29 mouse cellular contexts compared by ENCODE assay signal in genomic region chr5:119183545-119184047, GRCm38 (mm10).
DNase-seq lines count a peak whose midpoint lies in the region; ATAC-seq and TF ChIP-seq lines count a peak whose summit lies in the region.
"Had no signal": no experiment of that assay in that cellular context is flagged by ENCODE, and none has a peak within 500 bp of the region (broad histone marks: within the 10 kb centered on the region; RNA-seq: fewer than 3 reads in every experiment).

No protein-coding gene starts in this region.

- H3K9me3 ChIP-seq in kidney, embryonic 14.5 days (ENCODE audit: control insufficient read depth, low read length) = no peaks in the 10 kb centered on the region
- H3K9me3 ChIP-seq in kidney, postnatal 0 days (replicated peaks; ENCODE audit: low read length) = no peaks in the 10 kb centered on the region
- no peaks in the 10 kb centered on the region for H3K9me3 ChIP-seq in lung, embryonic 15.5 days
- H3K9me3 ChIP-seq: embryonic facial prominence, embryonic 13.5 days; forebrain, embryonic 12.5 days; forebrain, embryonic 15.5 days; heart, embryonic 10.5 days; hindbrain, embryonic 12.5 days; hindbrain, embryonic 15.5 days had no signal

- no peak overlapping the region for H3K4me3 ChIP-seq in kidney, embryonic 14.5 days (ENCODE audit: low read length)
- H3K4me3 ChIP-seq in kidney, postnatal 0 days (replicated peaks; ENCODE audit: low read depth, low read length) = no peak overlapping the region
- no peak overlapping the region for H3K4me3 ChIP-seq in lung, embryonic 15.5 days
- no peak overlapping the region for H3K4me3 ChIP-seq in lung, adult 2 months (replicated peaks; ENCODE audit: extremely low read depth, low read depth, low read length)
- H3K4me3 ChIP-seq: embryonic facial prominence, embryonic 10.5 days; embryonic facial prominence, embryonic 13.5 days; erythroblast, embryonic 14.5 days; forebrain, embryonic 12.5 days; forebrain, embryonic 15.5 days; heart, adult 2 months; heart, embryonic 10.5 days; hindbrain, embryonic 12.5 days; hindbrain, embryonic 15.5 days had no signal

- no peak overlapping the region for H3K4me2 ChIP-seq in kidney, embryonic 14.5 days (replicated peaks; ENCODE audit: low read depth, low read length)
- H3K4me2 ChIP-seq in kidney, postnatal 0 days (ENCODE audit: low read length) = no peak overlapping the region
- H3K4me2 ChIP-seq in lung, embryonic 15.5 days = no peak overlapping the region
- H3K4me2 ChIP-seq: embryonic facial prominence, embryonic 13.5 days; forebrain, embryonic 12.5 days; forebrain, embryonic 15.5 days; hindbrain, embryonic 12.5 days; hindbrain, embryonic 15.5 days had no signal

- H3K27me3 ChIP-seq in kidney, embryonic 14.5 days (ENCODE audit: control insufficient read depth, insufficient read depth, low read length) = no peaks in the 10 kb centered on the region
- H3K27me3 ChIP-seq in kidney, postnatal 0 days (ENCODE audit: insufficient read depth, low read length) = no peaks in the 10 kb centered on the region
- H3K27me3 ChIP-seq in lung, embryonic 15.5 days = no peaks in the 10 kb centered on the region
- H3K27me3 ChIP-seq: CH12.LX; embryonic facial prominence, embryonic 13.5 days; forebrain, embryonic 12.5 days; forebrain, embryonic 15.5 days; hindbrain, embryonic 12.5 days; hindbrain, embryonic 15.5 days; Patski had no signal

- H3K9ac ChIP-seq in kidney, embryonic 14.5 days (ENCODE audit: low read depth, low read length) = no peak overlapping the region
- H3K9ac ChIP-seq in kidney, postnatal 0 days (ENCODE audit: low read depth, low read length) = no peak overlapping the region
- no peak overlapping the region for H3K9ac ChIP-seq in lung, embryonic 15.5 days
- H3K9ac ChIP-seq: embryonic facial prominence, embryonic 13.5 days; forebrain, embryonic 12.5 days; forebrain, embryonic 15.5 days; hindbrain, embryonic 12.5 days; hindbrain, embryonic 15.5 days had no signal

- ATAC-seq in kidney, embryonic 14.5 days (ENCODE audit: low FRiP score, low TSS enrichment) = peak; percentile 76
- ATAC-seq in kidney, postnatal 0 days (replicated peaks; ENCODE audit: low FRiP score, low read depth) = no peak
- peak; percentile 34; the same call in 1 of the 2 replicates for ATAC-seq in lung, embryonic 15.5 days (ENCODE audit: borderline replicate concordance, extremely low read depth, low FRiP score, low TSS enrichment)
- ATAC-seq: forebrain, embryonic 15.5 days; Patski had no signal

- no peak for TF ChIP-seq POLR2A in lung, adult 2 months (IDR thresholded peaks at IDR 0.05; ENCODE audit: borderline replicate concordance, extremely low read depth, low read depth, low read length)

- no peaks in the 10 kb centered on the region for H3K36me3 ChIP-seq in kidney, embryonic 14.5 days (ENCODE audit: control insufficient read depth, insufficient read depth, low read length)
- no peaks in the 10 kb centered on the region for H3K36me3 ChIP-seq in kidney, postnatal 0 days (ENCODE audit: insufficient read depth, low read length)
- H3K36me3 ChIP-seq in lung, embryonic 15.5 days = no peaks in the 10 kb centered on the region
- H3K36me3 ChIP-seq: embryonic facial prominence, embryonic 10.5 days; embryonic facial prominence, embryonic 13.5 days; forebrain, embryonic 12.5 days; forebrain, embryonic 15.5 days; G1E; heart, embryonic 10.5 days; hindbrain, embryonic 12.5 days; hindbrain, embryonic 15.5 days had no signal

- TF ChIP-seq CTCF in kidney, postnatal 0 days (IDR thresholded peaks at IDR 0.05; ENCODE audit: low read depth) = no peak
- TF ChIP-seq CTCF in lung, adult 2 months (IDR thresholded peaks at IDR 0.05; ENCODE audit: insufficient read depth, low read length) = no peak

- H3K27ac ChIP-seq in kidney, embryonic 14.5 days (ENCODE audit: low read depth, low read length) = no peak overlapping the region
- H3K27ac ChIP-seq in kidney, postnatal 0 days = no peak overlapping the region
- H3K27ac ChIP-seq in lung, embryonic 15.5 days = peak overlapping the region; percentile 33; the same call in 1 of the 2 replicates
- H3K27ac ChIP-seq: embryonic facial prominence, embryonic 10.5 days; embryonic facial prominence, embryonic 13.5 days; forebrain, embryonic 12.5 days; forebrain, embryonic 15.5 days; heart, adult 2 months; heart, embryonic 10.5 days; hindbrain, embryonic 12.5 days; hindbrain, embryonic 15.5 days had no signal

- peaks cover 13% of the 10 kb centered on the region for H3K4me1 ChIP-seq in kidney, embryonic 14.5 days (ENCODE audit: control insufficient read depth, insufficient read depth, low read length)
- no peaks in the 10 kb centered on the region for H3K4me1 ChIP-seq in kidney, postnatal 0 days (replicated peaks; ENCODE audit: insufficient read depth, low read length)
- H3K4me1 ChIP-seq in lung, embryonic 15.5 days = peaks cover 21% of the 10 kb centered on the region
- no peaks in the 10 kb centered on the region for H3K4me1 ChIP-seq in lung, adult 2 months (ENCODE audit: control insufficient read depth, insufficient read depth, low read length)
- H3K4me1 ChIP-seq: forebrain, embryonic 12.5 days; forebrain, embryonic 15.5 days; hindbrain, embryonic 12.5 days; hindbrain, embryonic 15.5 days had no signal

- DNase-seq in kidney, adult 9 months = no peak
- DNase-seq in kidney, postnatal 0 days (ENCODE audit: low spot score) = peak; percentile 70
- no peak for DNase-seq in kidney, postnatal 36 days
- no peak for DNase-seq in lung, adult 2 months
- DNase-seq in lung, postnatal 10 days = peak; percentile 25
- no peak for DNase-seq in adrenal gland, postnatal 10 days
- DNase-seq: adrenal gland, adult 2 months; adrenal gland, postnatal 25 days; B cell, adult 2 months; cerebellum, adult 11-12 months; cerebellum, adult 8-10 months; cerebellum, postnatal 10 days; cerebellum, postnatal 36 days; embryo, embryonic 11 days; gastrocnemius, postnatal 25 days; heart, adult 2 months had no signal

- WGBS in kidney, embryonic 14.5 days = 8% methylated on average over 5 of the region's 5 CpGs
- 16% methylated on average over 5 of the region's 5 CpGs for WGBS in kidney, postnatal 0 days
- 27% methylated on average over 5 of the region's 5 CpGs for WGBS in lung, embryonic 15.5 days
- WGBS in lung, adult 2 months = 30% methylated on average over 5 of the region's 5 CpGs

Comparison
In these comparisons a context has a peak if more than half of its experiments do, and no peak if none do; other contexts are left out.
1. DNase-seq: peak in kidney, postnatal 0 days (single experiment) and lung, postnatal 10 days (single experiment); none in kidney, adult 9 months (single experiment), kidney, postnatal 36 days (0 of 2), lung, adult 2 months (single experiment) and adrenal gland, postnatal 10 days (single experiment).